Mouse (Mus musculus) small intestine, adult 2 months (tissue): ENCODE results near the gene Sp6.

Experiments
- CTCF ChIP-seq: fragments of 200-500 bp; IDR thresholded peaks from 2 replicates; pipeline ENCODE4 v1.5.1; 2012; ENCODE audit warnings: low read depth, mild to moderate bottlenecking, control low read depth, inconsistent platforms, low read length, moderate library complexity, mixed read lengths; ENCODE audit not compliant: insufficient replicate concordance, insufficient read length; ENCODE audit errors: extremely low read depth
- POLR2A ChIP-seq: fragments of 200-500 bp; IDR thresholded peaks from 2 replicates; pipeline ENCODE4 v1.6.1; 2012; ENCODE audit warnings: low read depth, mild to moderate bottlenecking, control low read depth, inconsistent platforms, low read length, moderate library complexity

DNA sequence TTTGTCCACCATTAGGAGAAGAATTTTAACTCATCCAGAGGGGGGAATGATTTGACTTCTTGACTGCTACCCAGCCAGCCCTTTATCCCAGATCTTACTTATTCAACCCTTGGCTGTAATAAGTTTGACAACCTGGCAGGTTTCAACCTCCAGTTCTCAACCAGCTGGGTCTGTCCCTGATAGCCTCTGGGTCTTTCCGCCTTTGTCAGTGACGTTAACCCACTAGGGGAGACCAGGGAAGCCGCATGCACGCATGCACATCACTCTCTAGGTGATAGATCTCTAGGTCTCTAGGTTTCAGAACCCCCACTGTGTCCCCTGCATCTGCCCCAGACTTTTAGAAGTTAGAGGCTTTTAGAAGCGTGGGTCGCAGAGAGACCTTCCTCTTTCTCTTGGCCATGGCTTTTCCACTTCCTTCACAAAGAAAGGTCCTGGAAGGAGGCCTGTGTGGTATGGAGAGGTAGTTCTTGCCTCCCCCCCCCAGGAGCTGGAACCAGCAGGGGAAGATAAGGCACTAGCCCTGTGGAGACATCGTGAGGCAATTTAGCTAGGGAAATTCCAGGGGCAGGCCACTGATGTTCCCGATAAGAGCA is 3.9 kb upstream of the Sp6 start:
- TF ChIP-seq CTCF (no peak), POLR2A (no peak)
